8 mouse cellular contexts compared by ENCODE assay signal in genomic region chr7:34390834-34391155, GRCm38 (mm10). TPM values are rescaled to one million over a fixed set of nuclear protein-coding genes. Genes with fewer than 3 reads are reported as not detected.
DNase-seq lines count a peak whose midpoint lies in the region; ATAC-seq lines count a peak whose summit lies in the region.

No protein-coding gene starts in this region.

- H3K4me3 ChIP-seq in embryonic facial prominence, embryonic 10.5 days = peak overlapping the region; percentile 95
- H3K4me3 ChIP-seq in heart, embryonic 13.5 days = peak overlapping the region; percentile 83
- H3K4me3 ChIP-seq in liver, embryonic 12.5 days = peak overlapping the region; percentile 92
- peak overlapping the region; percentile 86 for H3K4me3 ChIP-seq in neural tube, embryonic 13.5 days

- H3K27ac ChIP-seq in embryonic facial prominence, embryonic 10.5 days (replicated peaks) = peak overlapping the region; percentile 99
- H3K27ac ChIP-seq in heart, embryonic 13.5 days (replicated peaks) = no peak overlapping the region
- H3K27ac ChIP-seq in liver, embryonic 12.5 days = peak overlapping the region; percentile 99; the same call in 1 of the 2 replicates
- H3K27ac ChIP-seq in neural tube, embryonic 13.5 days (replicated peaks) = peak overlapping the region; percentile 98

- peaks cover 28% of the 10 kb centered on the region for H3K4me1 ChIP-seq in embryonic facial prominence, embryonic 10.5 days
- peaks cover 30% of the 10 kb centered on the region for H3K4me1 ChIP-seq in heart, embryonic 13.5 days
- H3K4me1 ChIP-seq in liver, embryonic 12.5 days = peaks cover 29% of the 10 kb centered on the region
- H3K4me1 ChIP-seq in neural tube, embryonic 13.5 days (replicated peaks) = peaks cover 37% of the 10 kb centered on the region

- no peaks in the 10 kb centered on the region; the same call in 1 of the 2 replicates for H3K36me3 ChIP-seq in embryonic facial prominence, embryonic 10.5 days (replicated peaks)
- no peaks in the 10 kb centered on the region for H3K36me3 ChIP-seq in heart, embryonic 13.5 days
- H3K36me3 ChIP-seq in liver, embryonic 12.5 days = peaks cover 13% of the 10 kb centered on the region; the same call in 1 of the 2 replicates
- H3K36me3 ChIP-seq in neural tube, embryonic 13.5 days = no peaks in the 10 kb centered on the region

- ATAC-seq in heart, embryonic 13.5 days (ENCODE audit: extremely low read depth, insufficient number of reproducible peaks, low FRiP score, low TSS enrichment) = no peak
- no peak for ATAC-seq in liver, embryonic 12.5 days
- ATAC-seq in neural tube, embryonic 13.5 days (ENCODE audit: low read depth) = no peak

- 88% methylated on average over 7 of the region's 7 CpGs for WGBS in embryonic facial prominence, embryonic 10.5 days
- 58% methylated on average over 7 of the region's 7 CpGs for WGBS in heart, embryonic 13.5 days
- WGBS in liver, embryonic 12.5 days (ENCODE audit: insufficient replicate concordance) = 70% methylated on average over 7 of the region's 7 CpGs
- WGBS in neural tube, embryonic 13.5 days = 41% methylated on average over 7 of the region's 7 CpGs

- intact Hi-C loops in left cerebral cortex, postnatal 4 days (cut with DNase I) = no loop called here
- intact Hi-C loops in left cerebral cortex, postnatal 25 days (cut with DNase I) = no loop called here

- no peaks in the 10 kb centered on the region for H3K9me3 ChIP-seq in embryonic facial prominence, embryonic 10.5 days
- H3K9me3 ChIP-seq in heart, embryonic 13.5 days = no peaks in the 10 kb centered on the region
- H3K9me3 ChIP-seq in liver, embryonic 12.5 days (replicated peaks) = no peaks in the 10 kb centered on the region
- no peaks in the 10 kb centered on the region for H3K9me3 ChIP-seq in neural tube, embryonic 13.5 days

- H3K9ac ChIP-seq in heart, embryonic 13.5 days = peak overlapping the region; percentile 99
- peak overlapping the region; percentile 98 for H3K9ac ChIP-seq in liver, embryonic 12.5 days
- H3K9ac ChIP-seq in neural tube, embryonic 13.5 days = peak overlapping the region; percentile 98

- no peaks in the 10 kb centered on the region for H3K27me3 ChIP-seq in embryonic facial prominence, embryonic 10.5 days (replicated peaks; ENCODE audit: low read depth, poor library complexity, severe bottlenecking)
- no peaks in the 10 kb centered on the region for H3K27me3 ChIP-seq in heart, embryonic 13.5 days (replicated peaks)
- H3K27me3 ChIP-seq in liver, embryonic 12.5 days (replicated peaks) = no peaks in the 10 kb centered on the region
- no peaks in the 10 kb centered on the region for H3K27me3 ChIP-seq in neural tube, embryonic 13.5 days

- DNase-seq in left cerebral cortex, postnatal 4 days = peak; percentile 51
- DNase-seq in left cerebral cortex, postnatal 25 days (ENCODE audit: low spot score in 2 of 2) = no peak
- DNase-seq in embryonic facial prominence, embryonic 10.5 days (ENCODE audit: low spot score) = no peak
- DNase-seq in frontal cortex, adult 2 months (ENCODE audit: extremely low spot score in 1 of 2, low spot score in 1 of 2) = no peak
- no peak for DNase-seq in left cerebral cortex, adult 8-10 months (ENCODE audit: low spot score in 2 of 2)

- H3K4me2 ChIP-seq in heart, embryonic 13.5 days = peak overlapping the region; percentile 90
- peak overlapping the region; percentile 75 for H3K4me2 ChIP-seq in liver, embryonic 12.5 days
- H3K4me2 ChIP-seq in neural tube, embryonic 13.5 days = peak overlapping the region; percentile 96

RNA-seq across cellular contexts. Expression of gene Lsm14a, which starts 2.3 kb away (rescaled TPM):
- total RNA-seq in left cerebral cortex, postnatal 4 days (2021) = 10 to 100 TPM; 65.5 to 81.3 TPM
- total RNA-seq in left cerebral cortex, postnatal 25 days (2021) = 10 to 100 TPM; 76.3 to 79.6 TPM
- 87.5 and 92.9 TPM in 2 replicates for polyA plus RNA-seq in embryonic facial prominence, embryonic 10.5 days (2016; fragmentation: Nextera tagmentation; extraction: Ambion mirVana)
- 59.2 and 63.0 TPM in 2 replicates for polyA plus RNA-seq in heart, embryonic 13.5 days (2015; fragmentation: Nextera tagmentation; extraction: Ambion mirVana)
- polyA plus RNA-seq in liver, embryonic 12.5 days (2016; fragmentation: Nextera tagmentation; extraction: Ambion mirVana) = 64.1 and 64.3 TPM in 2 replicates
- polyA plus RNA-seq in neural tube, embryonic 13.5 days (2015; fragmentation: Nextera tagmentation; extraction: Ambion mirVana) = 58.9 and 73.1 TPM in 2 replicates
- polyA plus RNA-seq in frontal cortex, adult 2 months (2012; rRNA removed) = 49.2 and 49.5 TPM in 2 replicates
- 100 to 1,000 TPM in 1 of 4 experiments, 10 to 100 TPM in 3; 85.2 to 104 (median 92.3) TPM for total RNA-seq in left cerebral cortex, adult 8-10 months (2022)
